Mouse (Mus musculus) forebrain, embryonic 14.5 days (tissue): ENCODE data around the gene Gm10100. TPM values are rescaled to one million over a fixed set of nuclear protein-coding genes. Genes with fewer than 3 reads are reported as not detected.
"Not testable (repeated sequence)": the region's sequence is repeated elsewhere in the genome, so short reads cannot be mapped to it uniquely, and the experiment has no call there.

Experiments
- ATAC-seq: fragments of 200-750 bp; cut with Nextera tagmentation; 2 replicates; pipeline ENCODE4 v1.8.0; 2017; ENCODE audit warnings: mild to moderate bottlenecking, moderate library complexity
- DNase-seq: peaks from one replicate; pipeline ENCODE4 v3.0.0-alpha.2; 2015; ENCODE audit warnings: low spot score
- H3K27ac ChIP-seq: fragments of 300-500 bp; sonication (generic); 2 replicates; pipeline ENCODE4 v1.5.1; 2014; ENCODE audit warnings: low read depth, mild to moderate bottlenecking, control low read depth, low read length, moderate library complexity
- H3K27me3 ChIP-seq: fragments of 300-500 bp; sonication (generic); replicated peaks from 2 replicates; pipeline ENCODE4 v1.6.1; 2014; ENCODE audit warnings: low read length, control low read depth, mixed read lengths; ENCODE audit not compliant: control insufficient read depth, insufficient read depth
- H3K36me3 ChIP-seq: fragments of 300-500 bp; sonication (generic); 2 replicates; pipeline ENCODE4 v1.6.1; 2014; ENCODE audit warnings: low read length, control low read depth; ENCODE audit not compliant: control insufficient read depth, insufficient read depth
- H3K4me1 ChIP-seq: fragments of 300-500 bp; sonication (generic); 2 replicates; pipeline ENCODE4 v1.6.1; 2014; ENCODE audit warnings: antibody characterized with exemption, low read length, control low read depth; ENCODE audit not compliant: control insufficient read depth, insufficient read depth
- H3K4me2 ChIP-seq: fragments of 300-500 bp; sonication (generic); 2 replicates; pipeline ENCODE4 v1.6.1; 2014; ENCODE audit warnings: mild to moderate bottlenecking, control low read depth, low read length
- H3K4me3 ChIP-seq: fragments of 300-500 bp; sonication (generic); 2 replicates; pipeline ENCODE4 v1.5.1; 2014; ENCODE audit warnings: low read depth, low read length, control low read depth
- H3K9ac ChIP-seq: fragments of 300-500 bp; sonication (generic); 2 replicates; pipeline ENCODE4 v1.6.1; 2014; ENCODE audit warnings: mild to moderate bottlenecking, low read length, control low read depth, moderate library complexity
- H3K9me3 ChIP-seq: fragments of 300-500 bp; sonication (generic); replicated peaks from 2 replicates; pipeline ENCODE4 v1.6.1; 2016; ENCODE audit warnings: low read length, control low read depth, mixed read lengths; ENCODE audit not compliant: control insufficient read depth
- WGBS: fragments of 180-500 bp; shearing (Covaris S2); extraction: QIAGEN DNeasy Blood & Tissue Kit; methylation state at CpG from one replicate; pipeline ENCODE4 v1.1.7; 2014; 5-methylcytosine and 5-hydroxymethylcytosine counted together
- polyA plus RNA-seq: library from polyadenylated mRNA; unstranded; fragments of >200 nt; fragmentation: Nextera tagmentation; extraction: Ambion mirVana; gene quantifications from 2 replicates; pipeline ENCODE4 v1.2.1, GENCODE M21; 2014

Gene Gm10100
- polyA plus RNA-seq, 1 experiment from 2014 or later: not detected

- H3K4me3 ChIP-seq, H3K4me1 ChIP-seq, ATAC-seq, H3K9me3 ChIP-seq, H3K36me3 ChIP-seq, H3K27me3 ChIP-seq, H3K9ac ChIP-seq, H3K27ac ChIP-seq, H3K4me2 ChIP-seq, DNase-seq: not testable (repeated sequence)
- WGBS: 78% methylated on average over 1 of the region's 3 CpGs
Measured at GRCm38 (mm10) chr10:77772142-77772541, 45.9 kb downstream of the Gm10100 start.

Other genes with a start within 250 kb of the Gm10100 start
- 33.8 and 36.9 TPM in 2 replicates for gene Fam207a, start 210.7 kb upstream of the Gm10100 start, polyA plus RNA-seq
- 0.67 and 0.89 TPM in 2 replicates for gene Itgb2, start 196.2 kb upstream of the Gm10100 start, polyA plus RNA-seq
- 74.1 and 85.5 TPM in 2 replicates for gene Pttg1ip, start 144.8 kb upstream of the Gm10100 start, polyA plus RNA-seq
- 277 and 308 TPM in 2 replicates for gene Sumo3, start 120.4 kb upstream of the Gm10100 start, polyA plus RNA-seq
- 1.7 and 16.2 TPM in 2 replicates for gene Gm49325, start 120.3 kb upstream of the Gm10100 start, polyA plus RNA-seq
- gene Ube2g2, start 104.2 kb upstream of the Gm10100 start, polyA plus RNA-seq: 72.6 and 73.6 TPM in 2 replicates
- gene Tspear, start 39.9 kb upstream of the Gm10100 start, polyA plus RNA-seq: 0.45 and 0.55 TPM in 2 replicates
- not detected in 2 replicates for gene Gm19402, start 35.7 kb upstream of the Gm10100 start, polyA plus RNA-seq
- not detected in 2 replicates for gene Gm9508, start 29.3 kb upstream of the Gm10100 start, polyA plus RNA-seq
- not detected in 2 replicates for gene Gm10272, start 19.9 kb upstream of the Gm10100 start, polyA plus RNA-seq
- not detected in 2 replicates for gene Gm10024, start 15.0 kb upstream of the Gm10100 start, polyA plus RNA-seq
- not detected in 2 replicates for gene Gm10142, start 10.7 kb upstream of the Gm10100 start, polyA plus RNA-seq
- not detected in 2 replicates for gene Krtap12-1, start 5.9 kb upstream of the Gm10100 start, polyA plus RNA-seq
- gene Gm18596, start 16.2 kb downstream of the Gm10100 start, polyA plus RNA-seq: not detected in 2 replicates
- gene Gm9736, start 24.9 kb downstream of the Gm10100 start, polyA plus RNA-seq: not detected in 2 replicates
- not detected in 2 replicates for gene Gm3233, start 33.2 kb downstream of the Gm10100 start, polyA plus RNA-seq
- not detected in 2 replicates for gene Gm3238, start 44.8 kb downstream of the Gm10100 start, polyA plus RNA-seq
- not detected in 2 replicates for gene Gm7138, start 50.5 kb downstream of the Gm10100 start, polyA plus RNA-seq
- not detected in 2 replicates for gene Gm3250, start 56.1 kb downstream of the Gm10100 start, polyA plus RNA-seq
- gene Gm7137, start 61.7 kb downstream of the Gm10100 start, polyA plus RNA-seq: not detected in 2 replicates
- gene Gm9639, start 68.6 kb downstream of the Gm10100 start, polyA plus RNA-seq: not detected in 2 replicates
- not detected in 2 replicates for gene Gm19668, start 72.6 kb downstream of the Gm10100 start, polyA plus RNA-seq
- gene Gm9507, start 85.4 kb downstream of the Gm10100 start, polyA plus RNA-seq: not detected in 2 replicates
- gene Gm2696, start 88.2 kb downstream of the Gm10100 start, polyA plus RNA-seq: not detected in 2 replicates
- not detected in 2 replicates for gene Krtap10-4, start 100.6 kb downstream of the Gm10100 start, polyA plus RNA-seq
- not detected in 2 replicates for gene Krtap10-10, start 109.5 kb downstream of the Gm10100 start, polyA plus RNA-seq
- not detected in 2 replicates for gene Gm36176, start 120.3 kb downstream of the Gm10100 start, polyA plus RNA-seq
- not detected in 2 replicates for gene Gm10318, start 126.4 kb downstream of the Gm10100 start, polyA plus RNA-seq
- gene Gm3285, start 135.5 kb downstream of the Gm10100 start, polyA plus RNA-seq: not detected in 2 replicates
- gene Lrrc3, start 176.1 kb downstream of the Gm10100 start, polyA plus RNA-seq: 6.4 and 8.4 TPM in 2 replicates
- gene Trpm2, start 244.1 kb downstream of the Gm10100 start, polyA plus RNA-seq: 1.4 and 2.8 TPM in 2 replicates